Mouse (Mus musculus) bone marrow, adult 2 months (tissue): ENCODE results near the gene Wtap. TPM values are rescaled to one million over a fixed set of nuclear protein-coding genes. Genes with fewer than 3 reads are reported as not detected.
"Not testable (repeated sequence)": the region's sequence is repeated elsewhere in the genome, so short reads cannot be mapped to it uniquely, and the experiment has no call there.

Experiments
- H3K27ac ChIP-seq: fragments of 200-500 bp; 2 replicates; pipeline ENCODE4 v1.5.1; 2012; ENCODE audit warnings: low read depth, mild to moderate bottlenecking, control low read depth, inconsistent platforms, low read length; ENCODE audit not compliant: control insufficient read depth, poor library complexity, insufficient read depth
- H3K4me1 ChIP-seq: fragments of 200-500 bp; 2 replicates; pipeline ENCODE4 v1.6.1; 2011; ENCODE audit warnings: low read length; ENCODE audit not compliant: control insufficient read depth, insufficient read depth
- H3K4me3 ChIP-seq: fragments of 200-500 bp; replicated peaks from 2 replicates; pipeline ENCODE3; 2011; ENCODE audit warnings: mild to moderate bottlenecking, low read depth, low read length, control low read depth; ENCODE audit not compliant: control insufficient read depth
- CTCF ChIP-seq: fragments of 200-500 bp; IDR thresholded peaks from 2 replicates; pipeline ENCODE4 v1.5.1; 2011; ENCODE audit warnings: low read length, control low read depth; ENCODE audit not compliant: control insufficient read depth, insufficient read depth
- POLR2A ChIP-seq: fragments of 200-500 bp; IDR thresholded peaks from 2 replicates; pipeline ENCODE4 v1.6.1; 2011; ENCODE audit warnings: low read depth, mild to moderate bottlenecking, control low read depth, low read length, borderline replicate concordance; ENCODE audit not compliant: control insufficient read depth
- WGBS: fragments of 180-500 bp; shearing (Covaris S2); methylation state at CpG from one replicate; pipeline ENCODE4 v1.1.7; 2018; 5-methylcytosine and 5-hydroxymethylcytosine counted together
- polyA plus RNA-seq: library from polyadenylated mRNA; stranded (reverse); fragments of >200 nt; gene quantifications from 2 replicates; pipeline ENCODE4 v1.2.4, GENCODE M21; 2011; ENCODE audit warnings: low replicate concordance; ENCODE audit not compliant: missing spikeins, insufficient read depth, insufficient read length

The Wtap gene
- polyA plus RNA-seq, 1 experiment, result 67.4 TPM

DNA sequence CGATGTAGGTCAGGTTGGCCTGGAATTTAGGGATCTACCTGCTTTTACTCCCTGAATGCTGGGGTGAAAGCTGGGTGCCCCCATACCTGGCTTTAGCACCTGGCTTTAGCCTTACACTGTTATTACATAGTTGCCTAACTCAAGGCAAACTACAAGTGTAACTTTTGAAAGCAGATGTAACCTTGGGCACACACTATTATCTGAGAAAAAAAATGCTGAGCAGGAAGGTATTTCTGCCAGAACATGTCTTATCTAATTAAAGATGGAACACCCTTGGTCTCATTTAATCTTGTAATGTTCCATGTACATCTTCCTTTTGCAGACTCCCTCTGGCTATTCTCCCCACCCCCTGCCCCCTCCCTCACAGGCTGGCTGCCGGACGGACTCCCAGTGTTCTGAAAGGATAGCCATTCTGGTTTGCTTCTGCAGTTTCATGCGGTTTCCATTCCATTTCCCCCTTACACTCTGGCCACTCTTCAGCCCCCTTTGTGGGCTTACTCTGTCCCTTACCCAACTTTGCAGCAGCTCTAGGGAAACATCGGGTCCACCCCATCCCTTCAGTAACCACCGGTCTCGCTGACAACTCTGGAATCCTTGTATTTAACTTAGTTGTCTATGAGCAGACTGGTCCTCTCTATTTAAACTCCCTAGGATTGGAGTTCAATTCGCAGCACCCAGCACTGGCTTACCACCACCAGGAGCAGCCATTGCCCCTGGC lies 52.3 kb downstream of the Wtap start:
- peaks cover 2% of the 10 kb centered on the region; the same call in 1 of the 2 replicates for H3K4me1 ChIP-seq

DNA sequence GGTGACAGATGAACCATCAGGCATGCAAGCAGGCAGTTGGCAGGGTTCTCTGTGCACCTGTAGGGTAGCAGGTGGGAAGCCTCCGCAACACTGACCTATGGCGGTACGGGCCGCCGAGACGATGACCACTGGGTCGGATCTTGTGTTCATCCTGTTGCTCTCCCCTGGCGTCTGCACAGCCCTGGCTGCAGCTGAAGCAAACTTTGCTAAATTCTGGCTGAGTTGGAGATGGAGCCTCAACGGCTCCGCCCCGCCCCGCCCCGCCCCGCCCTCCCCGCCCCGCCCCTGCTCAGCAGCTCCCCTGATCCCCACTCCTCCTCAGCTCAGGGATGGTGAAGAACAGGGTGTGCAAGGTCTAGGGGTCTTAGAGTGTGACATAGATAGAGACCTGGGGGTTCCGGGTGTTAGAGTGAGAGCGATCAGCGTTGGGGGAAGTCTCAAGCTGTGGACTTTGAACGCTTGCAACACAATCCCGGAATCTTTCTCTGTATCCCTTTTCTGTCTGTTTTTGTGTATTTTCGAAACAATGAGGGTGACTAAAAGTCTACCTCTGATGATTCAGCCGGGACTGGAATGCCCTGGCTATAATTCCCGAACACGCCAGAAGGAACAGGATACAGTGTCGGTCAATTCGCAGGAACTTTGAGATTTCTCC lies 53.7 kb downstream of the Wtap start, which contains the start of gene Acat3:
Gene Acat3 (minus strand): TSS at position 450 of the 655 bp plus-strand sequence.
- Histone ChIP-seq H3K27ac (no peak within 1 kb of the TSS), H3K4me3 (peak within 1 kb of the TSS; percentile 29)

More for the DNA sequence above, 52.3 kb downstream of the Wtap start:
- 67% methylated on average over 8 of the region's 8 CpGs for WGBS
- Histone ChIP-seq H3K27ac (no peak overlapping the region), H3K4me3 (no peak overlapping the region)
- no peak for TF ChIP-seq POLR2A
- no peak for TF ChIP-seq CTCF

DNA sequence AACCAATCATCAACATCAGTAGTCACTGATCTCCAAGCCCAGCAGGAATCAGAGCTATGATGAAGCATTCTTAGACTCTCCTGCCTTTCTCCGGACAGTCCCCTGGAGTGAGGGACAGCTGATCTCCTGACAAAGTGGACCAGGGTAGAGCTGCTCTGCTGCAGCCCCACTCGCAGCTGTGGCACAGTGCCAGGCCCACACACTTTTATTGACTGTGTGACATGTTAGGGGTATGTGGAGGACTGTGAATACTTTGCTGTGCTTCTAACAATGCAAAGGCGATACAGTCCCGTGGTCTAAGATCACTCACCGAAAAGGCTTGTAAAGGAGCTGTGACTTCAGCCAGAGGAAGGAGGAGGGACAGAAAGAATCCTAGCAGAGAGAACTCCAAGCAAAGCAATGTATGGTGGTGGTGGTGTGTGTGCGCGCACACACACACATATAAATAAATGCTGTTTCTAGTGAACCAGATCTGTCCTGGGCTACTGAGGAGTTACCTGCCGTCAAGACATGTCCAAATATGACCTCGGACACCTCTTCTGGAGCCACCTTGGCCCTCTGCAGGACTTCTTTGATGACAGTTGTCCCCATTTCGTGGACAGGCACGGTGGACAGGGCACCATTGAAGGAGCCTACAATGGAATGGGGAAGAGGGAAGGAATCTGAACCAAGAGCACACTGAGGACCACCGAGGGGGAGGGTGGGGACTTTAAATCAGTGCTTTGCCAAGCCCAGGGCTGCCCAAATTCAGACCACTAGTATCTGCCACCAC lies 54.4 kb downstream of the Wtap start:
- H3K4me1 ChIP-seq, H3K27ac ChIP-seq, H3K4me3 ChIP-seq: not testable (repeated sequence)
- 58% methylated on average over 3 of the region's 12 CpGs for WGBS

More for the DNA sequence above, 53.7 kb downstream of the Wtap start, which contains the start of gene Acat3:
- peaks cover 2% of the 10 kb centered on the region; the same call in 1 of the 2 replicates for H3K4me1 ChIP-seq
- WGBS, result 11% methylated on average over 27 of the region's 27 CpGs
- TF ChIP-seq CTCF, result no peak
- no peak for TF ChIP-seq POLR2A

DNA sequence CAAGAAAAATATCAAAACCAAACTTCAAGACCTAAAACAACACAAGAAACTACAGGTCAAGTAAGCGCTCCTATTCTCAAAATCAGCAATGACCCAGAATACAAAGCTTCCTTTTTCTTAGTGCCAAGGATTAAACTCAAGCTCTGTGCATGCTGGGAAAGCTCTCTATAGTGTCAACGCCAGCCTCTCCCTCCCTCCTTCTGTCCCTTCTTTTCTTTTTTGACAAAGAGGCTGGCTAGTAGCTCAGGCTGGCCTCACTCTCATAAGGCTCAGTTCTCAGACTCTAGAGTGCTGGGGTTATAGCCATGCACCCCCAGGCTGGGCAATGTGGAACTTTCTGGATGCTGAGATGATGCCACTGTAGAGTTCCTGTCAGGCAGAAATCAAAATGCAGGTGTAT lies 55.9 kb downstream of the Wtap start:
- 63% methylated on average over 2 of the region's 2 CpGs for WGBS
- peaks cover 2% of the 10 kb centered on the region; the same call in 1 of the 2 replicates for H3K4me1 ChIP-seq
- TF ChIP-seq CTCF (no peak), POLR2A (no peak)
- no peak overlapping the region for H3K27ac ChIP-seq
- H3K4me3 ChIP-seq, result no peak overlapping the region

- WGBS, result 81% methylated on average over 2 of the region's 2 CpGs
- Histone ChIP-seq H3K27ac (no peak overlapping the region), H3K4me1 (peaks cover 2% of the 10 kb centered on the region; the same call in 1 of the 2 replicates), H3K4me3 (no peak overlapping the region)
- TF ChIP-seq POLR2A (no peak), CTCF (no peak)
Observed at GRCm38 (mm10) chr17:12937412-12937970, 56.5 kb downstream of the Wtap start.

GRCm38 (mm10) chr17:12935719-12936118 lies 58.2 kb downstream of the Wtap start:
- TF ChIP-seq CTCF, result no peak
- TF ChIP-seq POLR2A, result no peak
- Histone ChIP-seq H3K4me1 (peaks cover 2% of the 10 kb centered on the region; the same call in 1 of the 2 replicates), H3K27ac (no peak overlapping the region), H3K4me3 (no peak overlapping the region)
- 75% methylated on average over 4 of the region's 4 CpGs for WGBS

DNA sequence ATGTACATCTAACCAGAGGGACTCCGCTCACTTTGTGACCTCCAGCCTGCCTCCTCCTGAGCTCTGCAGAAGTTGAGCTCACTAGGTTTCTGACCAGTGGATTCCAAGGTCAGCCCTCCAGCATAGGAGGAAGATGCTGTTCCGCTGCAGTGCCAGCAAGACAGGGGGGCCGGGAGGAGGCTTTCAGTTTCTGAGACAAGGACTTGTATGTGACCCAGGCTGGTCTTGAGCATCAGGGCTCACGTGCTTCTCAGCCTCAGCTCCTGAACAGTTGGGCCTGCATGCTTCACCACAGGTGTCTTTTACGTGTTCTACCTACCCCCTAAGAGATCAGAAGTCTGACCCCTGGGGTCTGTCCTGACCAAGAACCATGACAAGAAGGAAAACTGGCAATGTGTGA lies 62.4 kb downstream of the Wtap start:
- not testable (repeated sequence) for H3K4me3 ChIP-seq, H3K4me1 ChIP-seq, H3K27ac ChIP-seq
- WGBS, result 83% methylated on average over 5 of the region's 5 CpGs

DNA sequence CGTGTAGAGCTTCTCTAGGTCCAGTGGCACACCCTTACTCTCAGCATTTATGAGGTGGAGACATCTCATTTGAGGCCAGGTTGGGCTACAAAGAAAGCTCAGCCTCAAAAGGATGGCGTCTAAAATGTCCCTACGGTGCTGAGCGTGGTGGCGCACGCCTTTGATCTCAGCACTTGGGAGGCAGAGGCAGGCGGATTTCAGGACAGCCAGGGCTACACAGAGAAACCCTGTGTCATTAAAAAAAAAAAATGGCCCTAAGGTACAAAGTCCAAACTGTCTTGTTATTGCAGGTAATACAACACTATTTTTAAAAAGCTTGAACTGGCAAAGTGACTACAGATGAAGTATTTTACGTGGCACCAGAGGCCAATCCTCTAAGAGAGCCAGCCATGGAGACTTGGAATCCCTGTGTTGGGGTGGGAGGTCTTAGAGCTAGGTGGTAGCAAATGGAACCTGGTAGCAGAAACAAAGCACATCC lies 68.2 kb downstream of the Wtap start:
- no peak overlapping the region for H3K27ac ChIP-seq
- 88% methylated on average over 8 of the region's 8 CpGs for WGBS

More for the DNA sequence above, 68.2 kb downstream of the Wtap start:
- Histone ChIP-seq H3K4me1 (no peaks in the 10 kb centered on the region), H3K4me3 (no peak overlapping the region)
- no peak for TF ChIP-seq CTCF
- no peak for TF ChIP-seq POLR2A
